25 mouse cellular contexts compared by ENCODE assay signal in genomic region chr1:193868639-193869320, GRCm38 (mm10).
A peak's percentile ranks its signal among the peaks of the same experiment; 100 is the strongest.
DNase-seq lines count a peak whose midpoint lies in the region; ATAC-seq and TF ChIP-seq lines count a peak whose summit lies in the region.
"Had no signal": no experiment of that assay in that cellular context is flagged by ENCODE, and none has a peak within 500 bp of the region (broad histone marks: within the 10 kb centered on the region; RNA-seq: fewer than 3 reads in every experiment).

No protein-coding gene starts in this region.

- no peaks in the 10 kb centered on the region for H3K36me3 ChIP-seq in midbrain, embryonic 12.5 days
- no peaks in the 10 kb centered on the region for H3K36me3 ChIP-seq in midbrain, embryonic 11.5 days (ENCODE audit: control insufficient read depth, insufficient read depth, low read length)
- H3K36me3 ChIP-seq in forebrain, embryonic 12.5 days (replicated peaks), result no peaks in the 10 kb centered on the region
- H3K36me3 ChIP-seq: embryonic facial prominence, embryonic 13.5 days; heart, embryonic 15.5 days; hindbrain, embryonic 15.5 days; kidney, embryonic 15.5 days; limb, embryonic 15.5 days; lung, embryonic 15.5 days; neural tube, embryonic 15.5 days had no signal

- ATAC-seq in midbrain, embryonic 12.5 days (ENCODE audit: low FRiP score, low read depth), result 0 out of 2 replicates have a peak, but pooled peaks have one; percentile 23
- no peak for ATAC-seq in midbrain, embryonic 11.5 days (ENCODE audit: low FRiP score)
- ATAC-seq in forebrain, embryonic 12.5 days (ENCODE audit: low FRiP score), result peak; percentile 62; the same call in 1 of the 2 replicates
- ATAC-seq: intestine, embryonic 16.5 days had no signal

- H3K4me1 ChIP-seq in midbrain, embryonic 12.5 days, result 0 out of 2 replicates have a peak, but pooled peaks cover 5% of the 10 kb centered on the region
- H3K4me1 ChIP-seq in midbrain, embryonic 11.5 days (ENCODE audit: control insufficient read depth, insufficient read depth, low read length), result no peaks in the 10 kb centered on the region
- H3K4me1 ChIP-seq in forebrain, embryonic 12.5 days, result peaks cover 8% of the 10 kb centered on the region; the same call in 1 of the 2 replicates
- H3K4me1 ChIP-seq: embryonic facial prominence, embryonic 13.5 days; heart, embryonic 15.5 days; limb, embryonic 15.5 days; lung, embryonic 15.5 days had no signal

- no peak for DNase-seq in midbrain, embryonic 11.5 days (ENCODE audit: low spot score, missing footprints)
- DNase-seq in NIH3T3 (ENCODE audit: low read depth), result peak; percentile 27
- no peak for DNase-seq in heart, postnatal 36 days
- DNase-seq in left cerebral cortex, adult 2 months (ENCODE audit: extremely low spot score in 1 of 2, low spot score in 2 of 2), result no peak
- DNase-seq in spleen, postnatal 14 days (ENCODE audit: low spot score in 2 of 2), result no peak
- DNase-seq: cerebellum, adult 2 months; cerebellum, postnatal 36 days; embryo, embryonic 11 days; heart, postnatal 4 days; kidney, postnatal 36 days; left cerebral cortex, postnatal 4 days; lung, postnatal 36 days had no signal

- H3K4me3 ChIP-seq in midbrain, embryonic 12.5 days, result no peak overlapping the region
- H3K4me3 ChIP-seq in midbrain, embryonic 11.5 days (ENCODE audit: low read depth, low read length), result no peak overlapping the region
- H3K4me3 ChIP-seq in forebrain, embryonic 12.5 days (replicated peaks), result no peak overlapping the region
- no peak overlapping the region for H3K4me3 ChIP-seq in left cerebral cortex, adult 2 months
- H3K4me3 ChIP-seq: embryonic facial prominence, embryonic 13.5 days; erythroblast, embryonic 14.5 days; heart, embryonic 15.5 days; hindbrain, embryonic 15.5 days; kidney, embryonic 15.5 days; limb, embryonic 15.5 days; lung, embryonic 15.5 days; neural tube, embryonic 15.5 days had no signal

- intact Hi-C loops in heart, postnatal 36 days (cut with DNase I), result no loop called here
- intact Hi-C loops in left cerebral cortex, adult 2 months (cut with DNase I), result no loop called here

- H3K9ac ChIP-seq in midbrain, embryonic 12.5 days (replicated peaks), result no peak overlapping the region
- H3K9ac ChIP-seq in midbrain, embryonic 11.5 days (ENCODE audit: low read length), result no peak overlapping the region
- H3K9ac ChIP-seq in forebrain, embryonic 12.5 days, result no peak overlapping the region
- H3K9ac ChIP-seq: embryonic facial prominence, embryonic 13.5 days; heart, embryonic 15.5 days; hindbrain, embryonic 15.5 days; kidney, embryonic 15.5 days; limb, embryonic 15.5 days; liver, embryonic 14.5 days; lung, embryonic 15.5 days; neural tube, embryonic 15.5 days had no signal

- no peak overlapping the region for H3K4me2 ChIP-seq in midbrain, embryonic 12.5 days (replicated peaks)
- no peak overlapping the region for H3K4me2 ChIP-seq in midbrain, embryonic 11.5 days
- no peak overlapping the region for H3K4me2 ChIP-seq in forebrain, embryonic 12.5 days
- H3K4me2 ChIP-seq: embryonic facial prominence, embryonic 13.5 days; heart, embryonic 15.5 days; hindbrain, embryonic 15.5 days; kidney, embryonic 15.5 days; limb, embryonic 15.5 days; lung, embryonic 15.5 days; neural tube, embryonic 15.5 days had no signal

- 77% methylated on average over 4 of the region's 4 CpGs for WGBS in midbrain, embryonic 12.5 days
- WGBS in midbrain, embryonic 11.5 days, result 87% methylated on average over 4 of the region's 4 CpGs
- WGBS in forebrain, embryonic 12.5 days, result 30% methylated on average over 4 of the region's 4 CpGs

- H3K27ac ChIP-seq in midbrain, embryonic 12.5 days (replicated peaks), result no peak overlapping the region
- no peak overlapping the region for H3K27ac ChIP-seq in midbrain, embryonic 11.5 days (ENCODE audit: low read depth, low read length)
- H3K27ac ChIP-seq in forebrain, embryonic 12.5 days, result peak overlapping the region; percentile 25; the same call in 1 of the 2 replicates
- H3K27ac ChIP-seq in left cerebral cortex, adult 2 months, result no peak overlapping the region
- H3K27ac ChIP-seq: embryonic facial prominence, embryonic 13.5 days; heart, embryonic 15.5 days; hindbrain, embryonic 15.5 days; kidney, embryonic 15.5 days; limb, embryonic 15.5 days; liver, embryonic 14.5 days; lung, embryonic 15.5 days; neural tube, embryonic 15.5 days; stomach, postnatal 0 days had no signal

- no peaks in the 10 kb centered on the region for H3K27me3 ChIP-seq in midbrain, embryonic 12.5 days
- H3K27me3 ChIP-seq in midbrain, embryonic 11.5 days (ENCODE audit: control insufficient read depth, insufficient read depth, low read length), result no peaks in the 10 kb centered on the region
- H3K27me3 ChIP-seq in forebrain, embryonic 12.5 days, result no peaks in the 10 kb centered on the region
- H3K27me3 ChIP-seq: embryonic facial prominence, embryonic 13.5 days; heart, embryonic 15.5 days; hindbrain, embryonic 15.5 days; kidney, embryonic 15.5 days; limb, embryonic 15.5 days; lung, embryonic 15.5 days; neural tube, embryonic 15.5 days had no signal

- H3K9me3 ChIP-seq in midbrain, embryonic 12.5 days, result no peaks in the 10 kb centered on the region
- no peaks in the 10 kb centered on the region for H3K9me3 ChIP-seq in midbrain, embryonic 11.5 days (ENCODE audit: control insufficient read depth, low read length)
- no peaks in the 10 kb centered on the region for H3K9me3 ChIP-seq in forebrain, embryonic 12.5 days
- H3K9me3 ChIP-seq: embryonic facial prominence, embryonic 13.5 days; heart, embryonic 15.5 days; hindbrain, embryonic 15.5 days; kidney, embryonic 15.5 days; limb, embryonic 15.5 days; lung, embryonic 15.5 days; neural tube, embryonic 15.5 days had no signal

- no peak for TF ChIP-seq CTCF in left cerebral cortex, adult 2 months (IDR thresholded peaks at IDR 0.05)
